Mouse (Mus musculus): Measurements from ENCODE around the gene Actg2. TPM values are rescaled to one million over a fixed set of nuclear protein-coding genes. Genes with fewer than 3 reads are reported as not detected.
"Not testable (repeated sequence)": the region's sequence is repeated elsewhere in the genome, so short reads cannot be mapped to it uniquely, and the experiment has no call there.

Actg2 gene
- polyA plus RNA-seq (2014; fragmentation: Nextera tagmentation; extraction: Ambion mirVana), result 1.2 and 1.9 TPM in 2 replicates

GRCm38 (mm10) chr6:83536028-83536794, at the start of gene Actg2:
TSS of gene Actg2 (minus strand) at chr6:83536265.
- no peak within 1 kb of the TSS for H3K9ac ChIP-seq (ENCODE audit: low read length)
- H3K4me2 ChIP-seq (ENCODE audit: low read length), result no peak within 1 kb of the TSS
- ATAC-seq (no peak), DNase-seq (ENCODE audit: low spot score) (no peak)
- H3K4me3 ChIP-seq (ENCODE audit: low read depth, low read length), result no peak within 1 kb of the TSS
- H3K9me3 ChIP-seq (replicated peaks; ENCODE audit: control insufficient read depth, low read length), result no peaks in the 10 kb centered on the region
- H3K36me3 ChIP-seq (ENCODE audit: control insufficient read depth, insufficient read depth, low read length), result no peaks in the 10 kb centered on the region
- H3K27me3 ChIP-seq (replicated peaks; ENCODE audit: control insufficient read depth, insufficient read depth, low read length), result no peaks in the 10 kb centered on the region
- no peak within 1 kb of the TSS for H3K27ac ChIP-seq (ENCODE audit: low read depth, low read length)
- H3K4me1 ChIP-seq (ENCODE audit: control insufficient read depth, insufficient read depth, low read length), result no peaks in the 10 kb centered on the region
- 59% methylated on average over 12 of the region's 12 CpGs for WGBS

GRCm38 (mm10) chr6:83585328-83585727, 49.3 kb upstream of the Actg2 start:
- not testable (repeated sequence) for H3K4me1 ChIP-seq (ENCODE audit: control insufficient read depth, insufficient read depth, low read length); H3K4me3 ChIP-seq (ENCODE audit: low read depth, low read length); ATAC-seq; H3K36me3 ChIP-seq (ENCODE audit: control insufficient read depth, insufficient read depth, low read length); H3K27ac ChIP-seq (ENCODE audit: low read depth, low read length); H3K4me2 ChIP-seq (ENCODE audit: low read length); H3K9me3 ChIP-seq (replicated peaks; ENCODE audit: control insufficient read depth, low read length); H3K9ac ChIP-seq (ENCODE audit: low read length); DNase-seq (ENCODE audit: low spot score); H3K27me3 ChIP-seq (replicated peaks; ENCODE audit: control insufficient read depth, insufficient read depth, low read length)
- 89% methylated on average over 9 of the region's 9 CpGs for WGBS

GRCm38 (mm10) chr6:83583591-83583990, 47.5 kb upstream of the Actg2 start:
- H3K9ac ChIP-seq (ENCODE audit: low read length), result no peak overlapping the region
- H3K4me1 ChIP-seq (ENCODE audit: control insufficient read depth, insufficient read depth, low read length), result no peaks in the 10 kb centered on the region
- 74% methylated on average over 2 of the region's 2 CpGs for WGBS
- no peaks in the 10 kb centered on the region for H3K27me3 ChIP-seq (replicated peaks; ENCODE audit: control insufficient read depth, insufficient read depth, low read length)
- H3K36me3 ChIP-seq (ENCODE audit: control insufficient read depth, insufficient read depth, low read length), result no peaks in the 10 kb centered on the region
- no peak overlapping the region for H3K4me3 ChIP-seq (ENCODE audit: low read depth, low read length)
- ATAC-seq (no peak), DNase-seq (ENCODE audit: low spot score) (no peak)
- no peak overlapping the region for H3K27ac ChIP-seq (ENCODE audit: low read depth, low read length)
- H3K9me3 ChIP-seq (replicated peaks; ENCODE audit: control insufficient read depth, low read length), result no peaks in the 10 kb centered on the region
- no peak overlapping the region for H3K4me2 ChIP-seq (ENCODE audit: low read length)

- no peaks in the 10 kb centered on the region for H3K4me1 ChIP-seq (ENCODE audit: control insufficient read depth, insufficient read depth, low read length)
- ATAC-seq, result peak; percentile 82
- H3K9ac ChIP-seq (ENCODE audit: low read length), result no peak overlapping the region
- H3K4me3 ChIP-seq (ENCODE audit: low read depth, low read length), result no peak overlapping the region
- no peaks in the 10 kb centered on the region for H3K36me3 ChIP-seq (ENCODE audit: control insufficient read depth, insufficient read depth, low read length)
- peak; percentile 86 for DNase-seq (ENCODE audit: low spot score)
- H3K4me2 ChIP-seq (ENCODE audit: low read length), result 0 out of 2 replicates have a peak overlapping the region, but pooled peaks have one; percentile 2
- H3K27ac ChIP-seq (ENCODE audit: low read depth, low read length), result no peak overlapping the region
- H3K27me3 ChIP-seq (replicated peaks; ENCODE audit: control insufficient read depth, insufficient read depth, low read length), result no peaks in the 10 kb centered on the region
- H3K9me3 ChIP-seq (replicated peaks; ENCODE audit: control insufficient read depth, low read length), result no peaks in the 10 kb centered on the region
- under 1% methylated on average over 6 of the region's 6 CpGs for WGBS
These were observed 46.8 kb upstream of the Actg2 start for GRCm38 (mm10) chr6:83582938-83583270.

GRCm38 (mm10) chr6:83582135-83582937, 46.3 kb upstream of the Actg2 start:
- Histone ChIP-seq H3K4me2 (ENCODE audit: low read length) (0 out of 2 replicates have a peak overlapping the region, but pooled peaks have one; percentile 2), H3K36me3 (ENCODE audit: control insufficient read depth, insufficient read depth, low read length) (no peaks in the 10 kb centered on the region), H3K9ac (ENCODE audit: low read length) (no peak overlapping the region), H3K4me3 (ENCODE audit: low read depth, low read length) (no peak overlapping the region), H3K4me1 (ENCODE audit: control insufficient read depth, insufficient read depth, low read length) (no peaks in the 10 kb centered on the region), H3K27me3 (replicated peaks; ENCODE audit: control insufficient read depth, insufficient read depth, low read length) (no peaks in the 10 kb centered on the region), H3K9me3 (replicated peaks; ENCODE audit: control insufficient read depth, low read length) (no peaks in the 10 kb centered on the region), H3K27ac (ENCODE audit: low read depth, low read length) (no peak overlapping the region)
- 39% methylated on average over 20 of the region's 20 CpGs for WGBS
- ATAC-seq, result 0 out of 2 replicates have a peak, but pooled peaks have one; percentile 23
- DNase-seq (ENCODE audit: low spot score), result no peak

GRCm38 (mm10) chr6:83577534-83577933, 41.5 kb upstream of the Actg2 start:
- H3K4me3 ChIP-seq (ENCODE audit: low read depth, low read length), result no peak overlapping the region
- H3K36me3 ChIP-seq (ENCODE audit: control insufficient read depth, insufficient read depth, low read length), result no peaks in the 10 kb centered on the region
- H3K27me3 ChIP-seq (replicated peaks; ENCODE audit: control insufficient read depth, insufficient read depth, low read length), result no peaks in the 10 kb centered on the region
- H3K4me2 ChIP-seq (ENCODE audit: low read length), result no peak overlapping the region
- 0 out of 2 replicates have a peak, but pooled peaks cover 3% of the 10 kb centered on the region for H3K4me1 ChIP-seq (ENCODE audit: control insufficient read depth, insufficient read depth, low read length)
- ATAC-seq (no peak), DNase-seq (ENCODE audit: low spot score) (no peak)
- H3K27ac ChIP-seq (ENCODE audit: low read depth, low read length), result no peak overlapping the region
- no peaks in the 10 kb centered on the region for H3K9me3 ChIP-seq (replicated peaks; ENCODE audit: control insufficient read depth, low read length)
- no peak overlapping the region for H3K9ac ChIP-seq (ENCODE audit: low read length)

GRCm38 (mm10) chr6:83575609-83576008, 39.5 kb upstream of the Actg2 start:
- Histone ChIP-seq H3K4me1 (ENCODE audit: control insufficient read depth, insufficient read depth, low read length) (peaks cover 10% of the 10 kb centered on the region), H3K27ac (ENCODE audit: low read depth, low read length) (no peak overlapping the region), H3K4me3 (ENCODE audit: low read depth, low read length) (no peak overlapping the region), H3K27me3 (replicated peaks; ENCODE audit: control insufficient read depth, insufficient read depth, low read length) (no peaks in the 10 kb centered on the region), H3K9ac (ENCODE audit: low read length) (no peak overlapping the region), H3K4me2 (ENCODE audit: low read length) (no peak overlapping the region), H3K9me3 (replicated peaks; ENCODE audit: control insufficient read depth, low read length) (no peaks in the 10 kb centered on the region), H3K36me3 (ENCODE audit: control insufficient read depth, insufficient read depth, low read length) (no peaks in the 10 kb centered on the region)
- DNase-seq (ENCODE audit: low spot score), result no peak
- WGBS, result 79% methylated on average over 4 of the region's 4 CpGs
- no peak for ATAC-seq

GRCm38 (mm10) chr6:83572671-83573070, 36.6 kb upstream of the Actg2 start, which contains the start of gene Stambp:
TSS of gene Stambp (minus strand) at chr6:83572729.
- H3K4me1 ChIP-seq (ENCODE audit: control insufficient read depth, insufficient read depth, low read length), result peaks cover 10% of the 10 kb centered on the region
- H3K4me2 ChIP-seq (ENCODE audit: low read length), result peak within 1 kb of the TSS; percentile 92
- no peaks in the 10 kb centered on the region for H3K27me3 ChIP-seq (replicated peaks; ENCODE audit: control insufficient read depth, insufficient read depth, low read length)
- peak within 1 kb of the TSS; percentile 75 for H3K9ac ChIP-seq (ENCODE audit: low read length)
- WGBS, result 0% methylated on average over 10 of the region's 11 CpGs
- peaks cover 10% of the 10 kb centered on the region; the same call in 1 of the 2 replicates for H3K36me3 ChIP-seq (ENCODE audit: control insufficient read depth, insufficient read depth, low read length)
- no peaks in the 10 kb centered on the region for H3K9me3 ChIP-seq (replicated peaks; ENCODE audit: control insufficient read depth, low read length)
- H3K4me3 ChIP-seq (ENCODE audit: low read depth, low read length), result peak within 1 kb of the TSS; percentile 47
- peak within 1 kb of the TSS; percentile 83 for H3K27ac ChIP-seq (ENCODE audit: low read depth, low read length)
- no peak for DNase-seq (ENCODE audit: low spot score)
- peak; percentile 83 for ATAC-seq

Data from forebrain, embryonic 14.5 days (tissue).